Mouse (Mus musculus) CH12.LX (cell line): ENCODE measurements around the gene Ncapg2. TPM values are rescaled to one million over a fixed set of nuclear protein-coding genes. Genes with fewer than 3 reads are reported as not detected.

ENCODE experiments used
- DNase-seq: peaks from one replicate; pipeline ENCODE4 v3.0.0-alpha.2; 2013; ENCODE audit errors: extremely low read depth
- H3K27ac ChIP-seq: 2 replicates; pipeline ENCODE4 v1.5.1; 2012; ENCODE audit warnings: low read depth, mild to moderate bottlenecking, control low read depth, moderate library complexity; ENCODE audit not compliant: insufficient read depth
- H3K27me3 ChIP-seq: replicated peaks from 2 replicates; pipeline ENCODE3; 2012; ENCODE audit warnings: inconsistent platforms
- H3K36me3 ChIP-seq, 2 experiments: replicated peaks in 1 of 2; 2 replicates each; pipeline versions ENCODE3 to v1.6.1; 2012; ENCODE audit warnings: inconsistent platforms in 1 of 2, low read length in 1 of 2, mild to moderate bottlenecking in 1 of 2, mixed read lengths in 1 of 2, moderate library complexity in 1 of 2; ENCODE audit not compliant: control insufficient read depth in 1 of 2, insufficient read depth in 1 of 2
- H3K4me1 ChIP-seq, 2 experiments: 2 replicates each; pipeline ENCODE4 v1.6.1; 2012; ENCODE audit warnings: inconsistent platforms in 1 of 2, moderate library complexity in 1 of 2; ENCODE audit not compliant: insufficient read depth in 2 of 2, control insufficient read depth in 1 of 2
- H3K4me2 ChIP-seq: 2 replicates; pipeline ENCODE4 v1.6.1; 2012; ENCODE audit warnings: low read depth, mild to moderate bottlenecking, control low read depth; ENCODE audit not compliant: poor library complexity, insufficient read depth, severe bottlenecking
- H3K4me3 ChIP-seq, 3 experiments: fragments of 150-350 bp in 1 of 3; sonication (generic) in 1 of 3; replicated peaks in 1 of 3; 2 replicates each; pipeline versions ENCODE3 to v1.5.1; 2011 to 2012; ENCODE audit warnings: low read depth in 2 of 3, low read length in 2 of 3, mild to moderate bottlenecking in 2 of 3, moderate library complexity in 2 of 3, control low read depth in 1 of 3, improper control_type of control experiment in 1 of 3, inconsistent platforms in 1 of 3, mixed read lengths in 1 of 3; ENCODE audit not compliant: poor library complexity in 1 of 3
- H3K79me2 ChIP-seq: replicated peaks from 2 replicates; pipeline ENCODE4 v1.6.1; 2012; ENCODE audit warnings: mild to moderate bottlenecking, moderate library complexity; ENCODE audit not compliant: control insufficient read depth, poor library complexity, insufficient read depth, severe bottlenecking; ENCODE audit errors: extremely low read depth
- H3K9ac ChIP-seq: 2 replicates; pipeline ENCODE4 v1.6.1; 2012; ENCODE audit warnings: low read depth, mild to moderate bottlenecking, control low read depth, moderate library complexity; ENCODE audit not compliant: insufficient read depth
- H3K9me3 ChIP-seq: replicated peaks from 2 replicates; pipeline ENCODE3; 2012; ENCODE audit warnings: low read length, inconsistent platforms, mixed read lengths
- BHLHE40 ChIP-seq: IDR thresholded peaks from 2 replicates; pipeline ENCODE4 v1.6.1; 2011; ENCODE audit warnings: mild to moderate bottlenecking, low read depth, low read length, improper control_type of control experiment
- CHD2 ChIP-seq: IDR thresholded peaks from 2 replicates; pipeline ENCODE4 v1.6.1; 2011; ENCODE audit warnings: low read length, improper control_type of control experiment
- CTCF ChIP-seq, 2 experiments: IDR thresholded peaks in 1 of 2; conservative IDR thresholded peaks in 1 of 2; 2 replicates each; pipeline ENCODE4 v1.5.1; 2011 to 2012; ENCODE audit warnings: low read depth in 2 of 2, low read length in 2 of 2, improper control_type of control experiment in 1 of 2, inconsistent platforms in 1 of 2, mild to moderate bottlenecking in 1 of 2, moderate library complexity in 1 of 2
- GABPA ChIP-seq: IDR thresholded peaks from 2 replicates; pipeline ENCODE4 v1.6.1; 2012; ENCODE audit warnings: low read depth, low read length, improper control_type of control experiment, inconsistent platforms; ENCODE audit not compliant: insufficient replicate concordance
- JUND ChIP-seq: conservative IDR thresholded peaks from 2 replicates; pipeline ENCODE4 v1.6.1; 2011; ENCODE audit warnings: low read depth, low read length, improper control_type of control experiment
- KAT2A ChIP-seq: IDR thresholded peaks from 2 replicates; pipeline ENCODE4 v1.6.1; 2012; ENCODE audit warnings: low read length, improper control_type of control experiment, inconsistent platforms; ENCODE audit not compliant: insufficient replicate concordance
- MAFK ChIP-seq: IDR thresholded peaks from 2 replicates; pipeline ENCODE4 v1.6.1; 2011; ENCODE audit warnings: low read length, improper control_type of control experiment; ENCODE audit not compliant: insufficient replicate concordance
- MAX ChIP-seq: IDR thresholded peaks from 2 replicates; pipeline ENCODE4 v1.6.1; 2011; ENCODE audit warnings: low read length, improper control_type of control experiment
- MAZ ChIP-seq: IDR thresholded peaks from 2 replicates; pipeline ENCODE4 v1.6.1; 2012; ENCODE audit warnings: low read depth, mild to moderate bottlenecking, inconsistent platforms, low read length, improper control_type of control experiment, moderate library complexity
- MYC ChIP-seq: IDR thresholded peaks from 2 replicates; pipeline ENCODE4 v1.6.1; 2011; ENCODE audit warnings: low read depth, mild to moderate bottlenecking, improper control_type of control experiment, low read length
- PAX5 ChIP-seq: IDR thresholded peaks from 2 replicates; pipeline ENCODE4 v1.6.1; 2012; ENCODE audit warnings: low read length, inconsistent platforms, mixed read lengths
- RAD21 ChIP-seq: IDR thresholded peaks from 2 replicates; pipeline ENCODE4 v1.6.1; 2011; ENCODE audit warnings: low read depth, mild to moderate bottlenecking, low read length, improper control_type of control experiment, moderate library complexity
- SIN3A ChIP-seq: IDR thresholded peaks from 2 replicates; pipeline ENCODE4 v1.6.1; 2012; ENCODE audit warnings: low read length, improper control_type of control experiment, inconsistent platforms
- TBP ChIP-seq: conservative IDR thresholded peaks from 2 replicates; pipeline ENCODE4 v1.6.1; 2011; ENCODE audit warnings: low read depth, low read length, improper control_type of control experiment
- USF1 ChIP-seq: IDR thresholded peaks from 2 replicates; pipeline ENCODE4 v1.6.1; 2014; ENCODE audit warnings: low read depth, mild to moderate bottlenecking, inconsistent platforms, low read length, improper control_type of control experiment
- USF2 ChIP-seq: conservative IDR thresholded peaks from 2 replicates; pipeline ENCODE4 v1.6.1; 2011; ENCODE audit warnings: low read depth, low read length, improper control_type of control experiment
- ZMIZ1 ChIP-seq: IDR thresholded peaks from 2 replicates; pipeline ENCODE4 v1.6.1; 2012; ENCODE audit warnings: low read depth, mild to moderate bottlenecking, inconsistent platforms, low read length, improper control_type of control experiment
- dilution Hi-C: fragments of 300-500 bp; cut with MboI; formaldehyde crosslinking; loops from 2 replicates; pipeline ENCODE4 v1.14.3; 2020; ENCODE audit warnings: low sequenced_read_pairs; ENCODE audit not compliant: extremely low pct_unique_long_range_greater_than_20kb, extremely low pct_ligation_motif_present
- in situ Hi-C: fragments of 300-500 bp; cut with MboI; formaldehyde crosslinking; loops from 3 replicates; pipeline ENCODE4 v1.14.3; 2019; ENCODE audit warnings: low sequenced_read_pairs, low pct_ligation_motif_present, low pct_unique_long_range_greater_than_20kb, mixed read lengths
- polyA plus RNA-seq: library from polyadenylated mRNA; unstranded; fragments of >175 nt; gene quantifications from 2 replicates; pipeline ENCODE4 v1.2.1, GENCODE M21; 2012; ENCODE audit warnings: low read depth; ENCODE audit not compliant: insufficient read length
- total RNA-seq, 2 experiments: library from RNA; depleted of rRNA; stranded (reverse); fragments of 300-350 nt in 1 of 2; fragments of >200 nt in 1 of 2; gene quantifications; 2 replicates each; pipeline ENCODE4 v1.2.3; 2012 to 2014

Gene Ncapg2
- total and polyA plus RNA-seq, 3 experiments = 48.0 to 66.4 (median 65.0) TPM

DNA sequence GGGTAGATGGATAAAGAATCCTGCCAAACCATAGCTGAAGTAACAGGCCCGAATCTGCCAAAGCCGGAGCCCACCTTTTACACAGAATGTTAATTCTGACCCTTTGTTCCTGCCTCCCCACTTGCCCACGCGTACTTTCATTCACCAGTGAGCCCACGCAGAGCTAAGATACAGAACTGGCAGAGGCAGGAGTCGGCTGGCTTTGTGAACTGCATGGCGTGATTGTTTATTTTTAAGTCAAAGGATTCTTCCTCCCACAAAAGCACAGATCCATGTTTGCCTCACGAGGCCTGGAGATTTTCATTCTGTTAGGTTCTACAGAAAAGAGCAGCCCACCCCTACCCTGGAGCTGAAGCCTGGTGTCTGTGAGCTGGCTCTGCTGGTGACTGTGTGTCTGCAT, 83.6 kb downstream of the Ncapg2 start:
- peaks cover 0 to 3% of the 10 kb centered on the region in 2 experiments; a peak in 3 of 4 replicates for H3K4me1 ChIP-seq
- dilution Hi-C loops (no loop called here), in situ Hi-C loops (no loop called here)
- H3K27ac ChIP-seq = no peak overlapping the region
- no peaks in the 10 kb centered on the region for H3K79me2 ChIP-seq
- no peaks in the 10 kb centered on the region for H3K36me3 ChIP-seq
- no peak for DNase-seq
- H3K9me3 ChIP-seq = peaks cover 3% of the 10 kb centered on the region
- H3K27me3 ChIP-seq = peaks cover 45% of the 10 kb centered on the region
- TF ChIP-seq SIN3A = no peak
- TF ChIP-seq MAZ = no peak
- TF ChIP-seq USF1 = no peak
- no peak for TF ChIP-seq BHLHE40
- TF ChIP-seq MAX = no peak
- TF ChIP-seq PAX5 = no peak
- no peak for TF ChIP-seq RAD21
- TF ChIP-seq GABPA = no peak
- no peak for TF ChIP-seq MAFK
- no peak overlapping the region for H3K4me3 ChIP-seq
- no peak overlapping the region for H3K4me2 ChIP-seq
- no peak overlapping the region for H3K9ac ChIP-seq

DNA sequence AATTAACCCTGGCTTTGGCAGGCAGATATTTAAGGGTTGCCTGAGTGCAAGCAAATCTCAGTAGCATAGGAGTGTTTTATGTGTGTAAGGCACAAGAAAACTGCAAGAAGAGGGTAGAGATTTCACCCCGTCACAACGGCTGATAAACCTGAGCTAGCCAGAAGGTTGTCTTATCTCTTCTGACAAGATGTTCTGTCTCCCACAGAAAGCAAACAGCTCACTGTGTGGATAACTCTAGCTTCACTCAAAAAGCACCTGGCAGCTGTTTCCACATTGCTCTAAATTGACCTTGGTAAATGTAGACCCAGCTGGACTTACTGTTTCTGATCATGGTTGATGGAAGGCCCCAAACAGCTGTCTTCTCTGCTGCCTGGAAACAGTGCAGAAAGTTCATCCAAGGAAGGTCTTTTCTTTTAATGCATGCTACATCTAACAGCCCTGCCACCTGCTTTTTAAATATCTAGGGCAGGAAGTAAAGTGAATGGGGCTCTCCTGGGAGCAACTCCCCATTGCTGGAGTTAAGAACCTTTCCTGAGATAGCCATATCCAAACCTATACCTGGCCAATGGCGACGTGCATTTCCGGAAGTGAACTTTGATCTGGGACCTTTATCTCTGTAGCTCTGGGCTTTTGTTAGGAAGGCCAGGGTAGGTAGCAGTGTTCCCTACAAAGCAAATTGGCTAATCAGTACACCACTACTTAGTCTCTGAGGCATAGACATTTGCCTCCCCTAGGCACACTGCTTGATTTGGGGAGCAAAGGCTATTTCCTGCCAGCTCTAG, 85.6 kb downstream of the Ncapg2 start:
- no peaks in the 10 kb centered on the region for H3K79me2 ChIP-seq
- no peaks in the 10 kb centered on the region for H3K36me3 ChIP-seq
- peaks cover 3% of the 10 kb centered on the region for H3K9me3 ChIP-seq
- H3K4me1 ChIP-seq = peaks cover 0 to 3% of the 10 kb centered on the region in 2 experiments; a peak in 2 of 4 replicates
- no peak overlapping the region for H3K9ac ChIP-seq
- dilution Hi-C loops (no loop called here), in situ Hi-C loops (no loop called here)
- no peak overlapping the region for H3K4me2 ChIP-seq
- no peak overlapping the region for H3K4me3 ChIP-seq
- H3K27me3 ChIP-seq = peaks cover 47% of the 10 kb centered on the region
- no peak overlapping the region for H3K27ac ChIP-seq
- TF ChIP-seq ZMIZ1 (no peak), CTCF (conservative IDR thresholded peaks at IDR 0.05 in 1 of 2, IDR thresholded peaks at IDR 0.05 in 1 of 2; ENCODE audit: low read depth in 2 of 2, low read length in 2 of 2) (no peak), CHD2 (no peak), JUND (no peak), MYC (no peak), BHLHE40 (no peak), GABPA (no peak), KAT2A (no peak), TBP (no peak), USF2 (no peak), SIN3A (no peak)
- TF ChIP-seq, all 38 proteins: peak for 0
- no peak for DNase-seq
